Mouse (Mus musculus): ENCODE measurements at regions not wholly inside any gene's neighbourhood (a gene's known extent, or its start where the extent isn't known, plus 50 kb on each side); places are given as distances from the start of the nearest gene placed in this dataset.

GRCm38 (mm10) chr5:42523116-42524113 is 455.7 kb downstream of the Gm16223 start:
- TF ChIP-seq GATA4 (IDR thresholded peaks at IDR 0.05; ENCODE audit: insufficient replicate concordance, low read length): no peak

- TF ChIP-seq GATA4 (IDR thresholded peaks at IDR 0.05; ENCODE audit: insufficient replicate concordance, low read length): no peak
Measured at GRCm38 (mm10) chr5:42525431-42525830, 457.7 kb downstream of the Gm16223 start.

GRCm38 (mm10) chr5:42560537-42560936 is 492.8 kb downstream of the Gm16223 start:
- TF ChIP-seq GATA4 (IDR thresholded peaks at IDR 0.05; ENCODE audit: insufficient replicate concordance, low read length): no peak

- TF ChIP-seq GATA4 (IDR thresholded peaks at IDR 0.05; ENCODE audit: insufficient replicate concordance, low read length): peak; percentile 93
Measured at GRCm38 (mm10) chr5:42563406-42563805, 495.6 kb downstream of the Gm16223 start.

GRCm38 (mm10) chr5:42575971-42576370 is 508.2 kb downstream of the Gm16223 start:
- no peak for TF ChIP-seq GATA4 (IDR thresholded peaks at IDR 0.05; ENCODE audit: insufficient replicate concordance, low read length)

- TF ChIP-seq GATA4 (IDR thresholded peaks at IDR 0.05; ENCODE audit: insufficient replicate concordance, low read length): no peak
Measured at GRCm38 (mm10) chr5:42578208-42578844, 510.6 kb downstream of the Gm16223 start.

- TF ChIP-seq GATA4 (IDR thresholded peaks at IDR 0.05; ENCODE audit: insufficient replicate concordance, low read length): no peak
Measured at GRCm38 (mm10) chr5:42620698-42621097, 552.9 kb downstream of the Gm16223 start.

GRCm38 (mm10) chr5:42636162-42636823 is 568.5 kb downstream of the Gm16223 start:
- no peak for TF ChIP-seq GATA4 (IDR thresholded peaks at IDR 0.05; ENCODE audit: insufficient replicate concordance, low read length)

DNA sequence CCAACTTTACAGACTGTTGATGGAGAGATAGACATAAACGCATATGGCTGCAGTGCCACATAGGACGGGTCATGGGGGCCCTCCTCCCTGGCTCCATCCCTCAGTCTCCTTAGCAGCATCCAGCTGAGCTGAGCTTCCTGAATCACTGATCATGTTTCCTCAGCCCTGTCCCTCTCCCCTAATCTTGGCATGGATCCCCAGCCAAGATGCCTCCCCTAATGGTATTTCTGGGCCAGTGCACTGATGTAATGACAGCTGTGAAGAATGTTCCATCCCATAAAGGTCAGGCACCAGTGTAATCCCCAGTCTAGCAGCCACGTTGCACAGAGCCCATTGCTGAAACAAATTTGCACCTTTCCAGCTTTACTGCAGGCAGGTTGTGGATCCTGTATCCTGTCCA is 576.5 kb upstream of the Cpeb2 start:
- TF ChIP-seq GATA4 (IDR thresholded peaks at IDR 0.05; ENCODE audit: insufficient replicate concordance, low read length): no peak

- no peak for TF ChIP-seq GATA4 (IDR thresholded peaks at IDR 0.05; ENCODE audit: insufficient replicate concordance, low read length)
Measured at GRCm38 (mm10) chr5:42659994-42660393, 573.0 kb upstream of the Cpeb2 start.

GRCm38 (mm10) chr5:42679617-42680016 is 553.4 kb upstream of the Cpeb2 start:
- no peak for TF ChIP-seq GATA4 (IDR thresholded peaks at IDR 0.05; ENCODE audit: insufficient replicate concordance, low read length)

DNA sequence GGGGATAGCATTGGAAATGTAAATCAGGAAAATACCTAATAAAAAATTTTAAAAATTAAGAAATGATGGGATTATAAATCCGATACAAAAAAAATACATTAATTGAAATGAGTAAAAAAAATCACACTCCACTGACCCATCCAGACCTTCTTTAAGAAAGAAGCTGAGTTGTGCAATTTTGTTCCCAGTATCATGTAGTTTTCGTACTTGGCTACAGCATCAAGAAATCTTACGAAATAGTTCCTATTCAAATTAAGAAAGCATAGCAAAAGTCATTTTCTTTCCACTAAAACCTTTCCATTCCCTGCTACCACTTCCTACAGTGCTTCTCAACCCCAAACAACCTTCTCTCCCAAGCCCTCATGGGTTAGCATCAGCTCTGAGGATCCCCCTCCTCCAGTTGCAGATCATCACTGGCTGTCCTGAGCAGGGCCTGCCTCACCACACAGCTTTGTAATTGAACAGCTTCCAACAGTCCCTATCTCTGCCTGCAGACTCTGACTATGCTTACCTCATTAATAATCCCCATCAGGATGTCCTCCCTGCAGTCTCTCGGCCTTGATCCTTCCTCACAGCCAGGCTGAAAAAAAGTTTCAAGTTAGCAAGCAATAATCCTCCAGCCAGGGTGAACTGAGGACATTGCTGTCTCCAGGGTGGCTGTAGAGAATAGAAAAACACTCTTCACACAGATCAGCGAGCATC is 547.5 kb upstream of the Cpeb2 start:
- TF ChIP-seq GATA4 (IDR thresholded peaks at IDR 0.05; ENCODE audit: insufficient replicate concordance, low read length): no peak

DNA sequence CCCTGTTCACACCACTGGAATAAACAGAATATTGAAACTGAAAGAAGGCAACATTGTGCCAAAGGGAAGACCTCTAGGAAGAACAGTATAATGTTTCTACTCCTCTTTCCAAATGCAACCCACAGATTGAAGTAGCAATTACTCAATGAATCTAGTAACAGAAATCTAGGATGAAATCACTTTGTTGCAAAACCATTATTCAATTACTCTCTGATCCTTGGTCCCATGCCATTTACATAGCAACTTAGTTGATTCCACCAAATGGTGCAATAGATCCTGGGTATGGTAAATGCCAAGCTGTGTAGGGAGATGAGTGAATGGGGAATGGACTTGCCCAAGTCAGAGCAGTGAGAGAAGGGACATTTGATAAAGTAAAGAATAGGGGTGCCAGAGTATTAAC is 545.8 kb upstream of the Cpeb2 start:
- no peak for TF ChIP-seq GATA4 (IDR thresholded peaks at IDR 0.05; ENCODE audit: insufficient replicate concordance, low read length)
